Mouse (Mus musculus) testis, adult 2 months (tissue): Measurements from ENCODE around the gene Slc9a3r1.

Experiments used
- CTCF ChIP-seq: fragments of 200-500 bp; IDR thresholded peaks from 2 replicates; pipeline ENCODE4 v1.5.1; 2012; ENCODE audit warnings: low read depth, mild to moderate bottlenecking, inconsistent platforms, low read length, moderate library complexity; ENCODE audit not compliant: control insufficient read depth, insufficient read depth, insufficient replicate concordance
- POLR2A ChIP-seq: fragments of 200-500 bp; IDR thresholded peaks from 2 replicates; pipeline ENCODE4 v1.6.1; 2012; ENCODE audit warnings: low read depth, mild to moderate bottlenecking, inconsistent platforms, low read length, moderate library complexity; ENCODE audit not compliant: control insufficient read depth

GRCm38 (mm10) chr11:115229021-115229930 is 66.1 kb downstream of the Slc9a3r1 start:
- no peak for TF ChIP-seq POLR2A
- TF ChIP-seq CTCF: no peak
